Mouse (Mus musculus) hindbrain, postnatal 0 days (tissue): ENCODE data around the gene Polr2h. TPM values are rescaled to one million over a fixed set of nuclear protein-coding genes. Genes with fewer than 3 reads are reported as not detected.

Experiments used
- ATAC-seq: fragments of 200-750 bp; cut with Nextera tagmentation; 2 replicates; pipeline ENCODE4 v1.8.0; 2017; ENCODE audit warnings: mild to moderate bottlenecking, moderate TSS enrichment, moderate library complexity
- DNase-seq: peaks from one replicate; pipeline ENCODE4 v3.0.0-alpha.2; 2015; ENCODE audit warnings: low spot score
- H3K27ac ChIP-seq: fragments of 300-500 bp; sonication (generic); 2 replicates; pipeline ENCODE4 v1.5.1; 2014; ENCODE audit warnings: mild to moderate bottlenecking
- H3K27me3 ChIP-seq: fragments of 300-500 bp; sonication (generic); 2 replicates; pipeline ENCODE4 v1.6.1; 2014; ENCODE audit warnings: low read length, mixed read lengths; ENCODE audit not compliant: insufficient read depth
- H3K36me3 ChIP-seq: fragments of 300-500 bp; sonication (generic); 2 replicates; pipeline ENCODE4 v1.6.1; 2014; ENCODE audit warnings: low read length, mixed read lengths; ENCODE audit not compliant: insufficient read depth
- H3K4me1 ChIP-seq: fragments of 300-500 bp; sonication (generic); 2 replicates; pipeline ENCODE4 v1.6.1; 2014; ENCODE audit warnings: antibody characterized with exemption, low read length, mixed read lengths; ENCODE audit not compliant: insufficient read depth
- H3K4me2 ChIP-seq: fragments of 300-500 bp; sonication (generic); 2 replicates; pipeline ENCODE4 v1.6.1; 2014; ENCODE audit warnings: low read depth, mild to moderate bottlenecking, low read length, moderate library complexity, mixed read lengths
- H3K4me3 ChIP-seq: fragments of 300-500 bp; sonication (generic); 2 replicates; pipeline ENCODE4 v1.5.1; 2014; ENCODE audit warnings: low read length
- H3K9ac ChIP-seq: fragments of 300-500 bp; sonication (generic); replicated peaks from 2 replicates; pipeline ENCODE4 v1.6.1; 2014; ENCODE audit warnings: mild to moderate bottlenecking, low read length, moderate library complexity, mixed read lengths
- H3K9me3 ChIP-seq: fragments of 300-500 bp; sonication (generic); 2 replicates; pipeline ENCODE4 v1.6.1; 2016; ENCODE audit warnings: low read length, mixed read lengths
- CTCF ChIP-seq: IDR thresholded peaks from 2 replicates; pipeline ENCODE4 v1.5.1; 2016; ENCODE audit warnings: antibody characterized with exemption, control low read depth, low read depth
- WGBS: fragments of 180-500 bp; shearing (Covaris S2); extraction: QIAGEN DNeasy Blood & Tissue Kit; methylation state at CpG from one replicate; pipeline ENCODE4 v1.1.7; 2014; 5-methylcytosine and 5-hydroxymethylcytosine counted together
- polyA plus RNA-seq: library from polyadenylated mRNA; unstranded; fragments of >200 nt; fragmentation: Nextera tagmentation; extraction: Ambion mirVana; gene quantifications from 2 replicates; pipeline ENCODE4 v1.2.1, GENCODE M21; 2015
- total RNA-seq: library from RNA; depleted of rRNA; stranded (reverse); fragments of >200 nt; gene quantifications from 2 replicates; pipeline ENCODE4 v1.2.3, GENCODE M21; 2014

Polr2h gene
- total and polyA plus RNA-seq, 2 experiments from 2014 or later, result 25.5 to 90.8 TPM

GRCm38 (mm10) chr16:20712889-20713288, 4.6 kb upstream of the Polr2h start:
- DNase-seq (no peak), ATAC-seq (no peak)
- Histone ChIP-seq H3K4me3 (no peak overlapping the region), H3K36me3 (peaks cover 12% of the 10 kb centered on the region; the same call in 1 of the 2 replicates), H3K4me1 (peaks cover 18% of the 10 kb centered on the region; the same call in 1 of the 2 replicates), H3K9me3 (no peaks in the 10 kb centered on the region), H3K27ac (no peak overlapping the region), H3K4me2 (no peak overlapping the region), H3K27me3 (no peaks in the 10 kb centered on the region), H3K9ac (no peak overlapping the region)
- TF ChIP-seq CTCF, result no peak
- WGBS, result 83% methylated on average over 7 of the region's 7 CpGs

GRCm38 (mm10) chr16:20714307-20715080, 3.0 kb upstream of the Polr2h start:
- no peak overlapping the region for H3K27ac ChIP-seq
- H3K4me3 ChIP-seq, result peak overlapping the region; percentile 63
- H3K9me3 ChIP-seq, result no peaks in the 10 kb centered on the region
- H3K36me3 ChIP-seq, result peaks cover 12% of the 10 kb centered on the region; the same call in 1 of the 2 replicates
- DNase-seq, result no peak
- no peaks in the 10 kb centered on the region for H3K27me3 ChIP-seq
- no peak for TF ChIP-seq CTCF
- ATAC-seq, result no peak
- H3K4me1 ChIP-seq, result peaks cover 18% of the 10 kb centered on the region; the same call in 1 of the 2 replicates
- H3K4me2 ChIP-seq, result peak overlapping the region; percentile 82
- peak overlapping the region; percentile 28 for H3K9ac ChIP-seq
- 32% methylated on average over 11 of the region's 11 CpGs for WGBS

- no peak for DNase-seq
- H3K27me3 ChIP-seq, result no peaks in the 10 kb centered on the region
- peak overlapping the region; percentile 82 for H3K9ac ChIP-seq
- ATAC-seq, result no peak
- TF ChIP-seq CTCF, result no peak
- H3K4me3 ChIP-seq, result peak overlapping the region; percentile 63
- no peaks in the 10 kb centered on the region for H3K9me3 ChIP-seq
- peaks cover 18% of the 10 kb centered on the region; the same call in 1 of the 2 replicates for H3K4me1 ChIP-seq
- 63% methylated on average over 2 of the region's 2 CpGs for WGBS
- peaks cover 18% of the 10 kb centered on the region; the same call in 1 of the 2 replicates for H3K36me3 ChIP-seq
- H3K27ac ChIP-seq, result peak overlapping the region; percentile 96; the same call in 1 of the 2 replicates
- peak overlapping the region; percentile 82 for H3K4me2 ChIP-seq
Observed at GRCm38 (mm10) chr16:20715161-20715560, 2.3 kb upstream of the Polr2h start.

- no peak for ATAC-seq
Observed at GRCm38 (mm10) chr16:20715566-20715965, 1.9 kb upstream of the Polr2h start.

GRCm38 (mm10) chr16:20715976-20716840, 1.3 kb upstream of the Polr2h start:
- Histone ChIP-seq H3K4me1 (peaks cover 18% of the 10 kb centered on the region; the same call in 1 of the 2 replicates), H3K27ac (peak overlapping the region; percentile 96), H3K27me3 (no peaks in the 10 kb centered on the region), H3K9me3 (no peaks in the 10 kb centered on the region), H3K4me3 (peak overlapping the region; percentile 63), H3K36me3 (peaks cover 20% of the 10 kb centered on the region; the same call in 1 of the 2 replicates), H3K4me2 (peak overlapping the region; percentile 82), H3K9ac (peak overlapping the region; percentile 82)
- peak; percentile 50 for TF ChIP-seq CTCF
- ATAC-seq (peak; percentile 75), DNase-seq (peak; percentile 89)
- WGBS, result under 1% methylated on average over 58 of the region's 68 CpGs

More at GRCm38 (mm10) chr16:20715566-20715965, 1.9 kb upstream of the Polr2h start:
- H3K9me3 ChIP-seq, result no peaks in the 10 kb centered on the region
- peak overlapping the region; percentile 63 for H3K4me3 ChIP-seq
- TF ChIP-seq CTCF, result no peak
- H3K4me2 ChIP-seq, result peak overlapping the region; percentile 82
- peaks cover 20% of the 10 kb centered on the region; the same call in 1 of the 2 replicates for H3K36me3 ChIP-seq
- peak overlapping the region; percentile 96 for H3K27ac ChIP-seq
- H3K27me3 ChIP-seq, result no peaks in the 10 kb centered on the region
- H3K9ac ChIP-seq, result peak overlapping the region; percentile 82
- peaks cover 18% of the 10 kb centered on the region; the same call in 1 of the 2 replicates for H3K4me1 ChIP-seq
- WGBS, result 2% methylated on average over 12 of the region's 12 CpGs
- no peak for DNase-seq

- peak; percentile 28; the same call in 1 of the 2 replicates for TF ChIP-seq CTCF
- Histone ChIP-seq H3K4me2 (peak overlapping the region; percentile 82), H3K4me1 (peaks cover 18% of the 10 kb centered on the region; the same call in 1 of the 2 replicates), H3K9ac (peak overlapping the region; percentile 82), H3K4me3 (peak overlapping the region; percentile 63), H3K36me3 (peaks cover 19% of the 10 kb centered on the region; the same call in 1 of the 2 replicates), H3K27ac (peak overlapping the region; percentile 96), H3K27me3 (no peaks in the 10 kb centered on the region), H3K9me3 (no peaks in the 10 kb centered on the region)
- 2% methylated on average over 8 of the region's 8 CpGs for WGBS
- ATAC-seq (no peak), DNase-seq (no peak)
Observed at GRCm38 (mm10) chr16:20716841-20717180, 654 bp upstream of the Polr2h start.
